Mouse (Mus musculus) spleen, embryonic (tissue): ENCODE results near the gene Cacfd1.

ENCODE experiments used
- CTCF ChIA-PET: fragments of 350-600 bp; sonication (Branson Sonifier 250); formaldehyde crosslinking; loops from one replicate; lab custom pipeline; 2022; lab: Charles Lee

The Cacfd1 gene

GRCm38 (mm10) chr2:27069646-27070045, 59.9 kb downstream of the Cacfd1 start:
- CTCF ChIA-PET, result no interaction called here

GRCm38 (mm10) chr2:27070247-27070813, 60.6 kb downstream of the Cacfd1 start:
- CTCF ChIA-PET, result no interaction called here
